Mouse (Mus musculus) cerebellum, postnatal 36 days (tissue): Measurements from ENCODE around the gene Pate1.

Experiments
- DNase-seq, 2 experiments: peaks; one replicate each; pipeline ENCODE4 v3.0.0; 2021 to 2022; ENCODE audit warnings: mixed read lengths in 2 of 2

Gene Pate1

DNA sequence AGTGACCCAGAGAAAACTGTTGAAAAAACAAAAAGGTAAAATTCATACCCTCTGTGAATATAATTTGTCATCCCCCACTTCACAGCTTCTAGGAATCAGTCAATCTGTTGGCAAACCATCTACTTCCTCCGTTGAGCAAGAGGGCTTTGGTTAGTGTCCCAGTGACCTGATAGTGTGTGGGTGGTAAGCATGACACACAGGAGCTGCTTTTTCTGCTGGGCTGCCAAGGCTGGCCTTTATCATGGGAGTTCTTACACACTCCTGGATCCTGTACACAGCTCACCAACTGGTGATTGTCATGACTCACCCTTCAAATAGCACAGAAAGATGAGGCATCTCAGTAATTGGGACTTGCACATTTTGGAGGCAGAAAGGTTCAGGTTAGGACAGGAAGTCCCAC lies at the start of gene Pate1:
TSS of gene Pate1 (minus strand) at position 378 of the 400 bp plus-strand sequence.
- no peak for DNase-seq

DNA sequence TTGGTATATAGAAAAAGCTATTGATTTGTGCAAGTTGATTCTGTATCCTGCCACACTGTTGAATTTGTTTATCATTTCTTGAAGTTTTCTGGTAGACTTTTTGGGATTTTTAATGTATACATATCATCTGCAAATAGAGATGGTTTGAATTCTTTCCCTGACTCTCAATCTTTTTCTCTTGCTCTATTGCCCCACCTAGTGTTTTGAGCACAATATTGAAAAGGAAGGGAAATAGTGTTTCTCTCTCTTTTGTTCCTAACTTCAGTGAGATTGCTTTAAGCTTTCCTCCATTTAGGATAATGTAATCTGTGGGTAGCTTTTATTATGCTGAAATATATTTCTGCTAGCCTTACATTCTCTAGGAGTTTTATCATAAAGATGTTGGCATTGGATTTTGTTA lies 20.1 kb upstream of the Pate1 start:
- no peak for DNase-seq

DNA sequence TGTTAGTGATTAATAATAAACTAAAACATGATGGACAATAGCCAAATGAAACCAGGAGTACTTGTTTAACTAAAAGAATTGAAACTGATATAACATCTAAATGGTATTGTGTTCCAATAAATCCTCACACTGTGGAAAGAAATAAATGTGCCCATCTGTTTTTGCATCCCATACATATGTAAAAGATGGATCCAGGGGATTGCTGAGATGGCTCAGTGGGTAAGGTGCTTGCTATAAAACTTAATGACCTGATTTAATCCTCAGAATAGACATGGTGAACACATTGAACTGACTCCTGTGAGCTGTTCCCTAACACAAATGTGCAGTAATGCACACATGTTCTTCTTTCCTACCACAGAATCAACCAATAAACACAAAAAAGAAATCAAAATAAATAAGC lies 4.7 kb upstream of the Pate1 start:
- DNase-seq: no peak

GRCm38 (mm10) chr9:35673557-35673956 lies 13.6 kb downstream of the Pate1 start:
- DNase-seq: no peak

DNA sequence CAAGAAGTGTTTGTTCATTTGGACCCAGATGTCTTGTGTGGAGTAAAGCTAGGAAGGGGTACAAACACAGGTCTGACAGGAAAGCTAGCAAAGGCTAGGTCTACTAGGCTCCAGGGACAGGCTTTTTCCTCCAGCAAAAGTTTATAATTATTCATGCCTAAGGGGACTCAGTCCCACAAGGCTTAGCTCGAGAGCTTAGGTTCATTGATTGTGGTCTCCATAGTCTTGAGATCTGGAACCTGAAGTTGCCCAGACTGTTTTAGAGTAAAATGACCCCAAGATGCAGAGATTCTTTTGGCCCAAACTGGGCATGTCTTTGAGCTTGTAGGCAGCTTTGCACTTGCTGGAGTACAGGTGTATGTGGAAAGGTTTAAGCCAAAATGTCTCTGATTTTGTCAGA lies 39.1 kb downstream of the Pate1 start, which contains the start of gene Pate3:
TSS of gene Pate3 (minus strand) at position 101 of the 400 bp plus-strand sequence.
- no peak for DNase-seq
